Mouse (Mus musculus): ENCODE results near the gene Esam. TPM values are rescaled to one million over a fixed set of nuclear protein-coding genes. Genes with fewer than 3 reads are reported as not detected.

Gene Esam
- polyA plus RNA-seq (2017; shearing (Covaris generic)) = not detected

GRCm38 (mm10) chr9:37527396-37528224 lies at the start of gene Esam:
Gene Esam (plus strand): TSS chr9:37528078.

GRCm38 (mm10) chr9:37488611-37489396 lies 39.1 kb upstream of the Esam start, which contains the start of gene Msantd2:
Gene Msantd2 (plus strand): TSS chr9:37489319.

GRCm38 (mm10) chr9:37539170-37540025 lies 11.5 kb downstream of the Esam start, which contains the start of gene Vsig2:
Gene Vsig2 (plus strand): TSS chr9:37539255.

GRCm38 (mm10) chr9:37552536-37553293 lies 24.8 kb downstream of the Esam start, which contains the start of gene Nrgn:
Gene Nrgn (minus strand): TSS chr9:37552904.

GRCm38 (mm10) chr9:37554838-37555748 lies 27.2 kb downstream of the Esam start, which contains the start of gene Siae:
Gene Siae (plus strand): TSS chr9:37555698.

Other genes with a start within 250 kb of the Esam start
- 7.0 TPM for gene Ccdc15, start 179.6 kb upstream of the Esam start, polyA plus RNA-seq (2017; shearing (Covaris generic))
- not detected for gene Hepacam, start 160.7 kb upstream of the Esam start, polyA plus RNA-seq (2017; shearing (Covaris generic))
- not detected for gene Robo4, start 126.2 kb upstream of the Esam start, polyA plus RNA-seq (2017; shearing (Covaris generic))
- 0.43 TPM for gene Robo3, start 94.8 kb upstream of the Esam start, polyA plus RNA-seq (2017; shearing (Covaris generic))
- 36.0 TPM for gene Msantd2, start 38.8 kb upstream of the Esam start, polyA plus RNA-seq (2017; shearing (Covaris generic))
- gene Vsig2, start 11.2 kb downstream of the Esam start, polyA plus RNA-seq (2017; shearing (Covaris generic)) = 0.69 TPM
- gene Nrgn, start 24.8 kb downstream of the Esam start, polyA plus RNA-seq (2017; shearing (Covaris generic)) = 0.44 TPM
- gene Siae, start 27.6 kb downstream of the Esam start, polyA plus RNA-seq (2017; shearing (Covaris generic)) = 11.1 TPM
- not detected for gene Spa17, start 85.6 kb downstream of the Esam start, polyA plus RNA-seq (2017; shearing (Covaris generic))
- 141 TPM for gene Tbrg1, start 129.2 kb downstream of the Esam start, polyA plus RNA-seq (2017; shearing (Covaris generic))
- 0.44 TPM for gene Panx3, start 141.2 kb downstream of the Esam start, polyA plus RNA-seq (2017; shearing (Covaris generic))
- gene Olfr160, start 188.2 kb downstream of the Esam start, polyA plus RNA-seq (2017; shearing (Covaris generic)) = 0.27 TPM
- not detected for gene Olfr874, start 217.0 kb downstream of the Esam start, polyA plus RNA-seq (2017; shearing (Covaris generic))
- not detected for gene Olfr875, start 243.8 kb downstream of the Esam start, polyA plus RNA-seq (2017; shearing (Covaris generic))

All from effector memory CD4-positive, alpha-beta T cell, adult 7 months (primary cell).